Mouse (Mus musculus) CH12.LX (cell line): ENCODE measurements around the gene Topors.

ENCODE experiments used
- CTCF ChIP-seq, 2 experiments: IDR thresholded peaks in 1 of 2; conservative IDR thresholded peaks in 1 of 2; 2 replicates each; pipeline ENCODE4 v1.5.1; 2011 to 2012; ENCODE audit warnings: low read depth in 2 of 2, low read length in 2 of 2, improper control_type of control experiment in 1 of 2, inconsistent platforms in 1 of 2, mild to moderate bottlenecking in 1 of 2, moderate library complexity in 1 of 2
- E2F4 ChIP-seq: IDR thresholded peaks from 2 replicates; pipeline ENCODE4 v1.6.1; 2011; ENCODE audit warnings: low read depth, low read length, improper control_type of control experiment; ENCODE audit not compliant: insufficient replicate concordance
- JUND ChIP-seq: conservative IDR thresholded peaks from 2 replicates; pipeline ENCODE4 v1.6.1; 2011; ENCODE audit warnings: low read depth, low read length, improper control_type of control experiment
- RCOR1 ChIP-seq: conservative IDR thresholded peaks from 2 replicates; pipeline ENCODE4 v1.6.1; 2012; ENCODE audit warnings: low read depth, mild to moderate bottlenecking, inconsistent platforms, low read length, improper control_type of control experiment

- TF ChIP-seq JUND = no peak
- TF ChIP-seq CTCF (conservative IDR thresholded peaks at IDR 0.05 in 1 of 2, IDR thresholded peaks at IDR 0.05 in 1 of 2; ENCODE audit: low read depth in 2 of 2, low read length in 2 of 2) = no peak
- TF ChIP-seq E2F4 = no peak
- no peak for TF ChIP-seq RCOR1
Measured at GRCm38 (mm10) chr4:40253766-40254165, 15.9 kb downstream of the Topors start.
